Mouse (Mus musculus): ENCODE results near the gene Rfxank. TPM values are rescaled to one million over a fixed set of nuclear protein-coding genes. Genes with fewer than 3 reads are reported as not detected.

Rfxank gene
- polyA plus RNA-seq, 2 experiments from 2014 or later, result 67.2 to 81.8 TPM

DNA sequence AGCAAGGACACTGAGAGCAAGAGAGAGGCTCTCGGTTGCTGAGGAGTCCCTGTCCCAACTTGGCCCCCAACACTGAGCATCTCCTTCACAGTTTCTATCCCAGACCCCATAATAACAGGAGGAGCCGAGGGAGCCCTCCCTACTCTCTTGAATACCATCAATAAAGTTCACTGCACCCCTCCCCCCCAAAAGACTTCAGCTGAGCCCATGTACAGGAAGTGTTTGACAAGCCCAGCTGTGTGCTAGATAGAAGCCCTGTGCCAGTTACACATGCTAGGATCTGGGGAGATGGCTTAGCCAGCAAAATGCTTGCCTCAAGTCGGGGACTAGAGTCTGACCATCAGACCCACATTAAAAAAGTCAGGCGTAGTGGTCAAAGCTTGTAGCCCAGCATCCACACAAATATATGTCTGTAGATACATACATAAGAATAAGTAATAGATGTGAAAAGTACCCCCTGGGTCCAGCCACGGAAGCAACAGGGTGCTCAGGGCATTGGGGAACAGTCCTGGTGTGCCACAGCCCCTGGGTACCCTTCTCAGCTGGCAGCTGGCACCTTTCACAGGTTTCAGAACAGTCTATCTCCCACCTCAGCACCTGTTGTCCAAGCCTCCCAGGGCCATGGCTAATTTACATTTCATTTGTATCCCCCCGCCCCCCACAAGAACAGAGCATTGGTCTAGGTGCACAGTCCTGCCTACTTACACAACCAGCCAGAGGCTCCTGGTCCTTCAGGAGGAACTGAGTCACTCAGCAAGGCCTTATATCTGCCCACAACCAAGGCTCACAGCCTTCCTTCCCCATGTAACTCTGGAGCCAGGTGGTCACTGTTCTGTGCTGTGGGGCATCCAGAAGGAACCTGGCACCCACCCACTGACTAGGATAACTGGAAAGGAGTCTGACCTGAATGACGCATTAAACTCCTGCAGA, 9.0 kb upstream of the Rfxank start:
- ATAC-seq, result no peak

DNA sequence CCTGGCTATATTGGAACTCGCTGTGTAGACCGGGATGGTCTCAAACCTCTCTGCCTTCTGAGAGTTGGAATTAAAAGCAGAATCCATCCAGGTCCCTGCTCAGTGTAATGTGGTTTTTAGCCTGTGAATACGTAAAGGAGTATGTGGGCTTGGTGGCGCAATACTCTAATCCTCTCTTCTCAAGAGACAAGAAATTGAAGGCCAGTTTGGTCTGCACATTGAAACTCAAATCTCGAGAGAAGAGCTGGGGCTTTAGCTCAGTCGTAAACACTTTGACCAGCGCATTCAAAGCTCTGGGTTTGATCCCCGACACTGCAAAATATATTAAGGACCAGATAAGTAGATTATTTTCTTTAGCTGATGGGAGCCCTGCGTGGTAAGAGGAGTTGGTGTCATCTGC, 1.0 kb upstream of the Rfxank start:
- ATAC-seq, result no peak

DNA sequence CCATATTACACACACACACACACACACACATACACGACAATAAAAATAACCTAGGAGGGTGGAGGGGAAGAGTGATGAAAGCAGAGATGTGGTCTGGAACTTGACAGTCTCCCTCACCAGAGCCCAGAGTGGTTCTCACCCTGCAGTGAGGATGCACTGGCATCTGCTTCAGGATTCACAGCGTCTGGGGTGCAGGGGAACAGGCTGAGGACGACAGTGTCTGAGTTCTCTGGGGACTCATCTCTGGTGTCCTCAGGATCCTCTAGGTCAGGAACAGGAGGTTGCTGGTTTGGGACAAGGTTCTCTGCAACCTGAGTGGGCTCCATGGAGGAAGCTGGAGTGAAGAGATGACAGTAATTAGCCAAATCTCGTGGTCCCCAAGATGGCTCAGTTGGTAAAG, 1.1 kb downstream of the Rfxank start:
- no peak for ATAC-seq

DNA sequence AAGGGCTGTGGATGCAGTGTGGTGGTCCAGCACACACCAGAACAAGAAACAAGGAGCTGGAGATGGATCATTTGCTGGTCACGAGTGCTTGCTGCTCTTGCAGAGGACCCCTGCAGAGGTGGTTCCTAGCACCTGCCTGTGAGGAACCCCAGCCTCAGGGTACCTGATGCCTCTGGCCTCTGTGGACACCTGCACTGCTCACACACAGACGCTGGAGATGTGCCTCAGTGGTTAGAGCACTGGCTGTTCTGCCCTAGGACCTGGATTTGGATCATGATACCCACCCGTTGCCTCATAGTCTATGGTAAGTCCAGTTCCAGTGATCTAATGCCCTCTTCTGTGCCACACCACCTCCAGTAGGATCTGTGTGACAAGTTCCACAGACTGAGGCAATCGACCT, 2.4 kb downstream of the Rfxank start:
- ATAC-seq, result no peak

DNA sequence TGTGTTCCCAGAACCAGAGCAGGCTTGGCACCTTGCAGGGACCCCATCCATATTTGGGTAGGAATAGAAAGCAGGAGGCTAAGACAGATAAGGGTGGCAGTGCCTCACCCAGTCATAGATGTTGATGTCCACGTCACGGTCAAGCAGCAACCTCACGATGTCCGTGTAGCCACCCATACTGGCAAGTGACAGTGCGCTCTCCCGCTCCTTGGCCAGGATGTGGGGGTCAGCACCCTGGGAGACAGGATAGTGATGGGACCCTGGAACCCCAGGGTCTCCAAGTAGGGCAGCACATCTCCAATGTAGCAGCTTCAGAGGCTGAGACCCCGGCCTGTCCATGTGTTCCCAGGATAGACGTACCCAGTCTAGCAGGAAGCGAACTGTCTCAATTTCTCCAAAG, 4.0 kb downstream of the Rfxank start:
- no peak for ATAC-seq

DNA sequence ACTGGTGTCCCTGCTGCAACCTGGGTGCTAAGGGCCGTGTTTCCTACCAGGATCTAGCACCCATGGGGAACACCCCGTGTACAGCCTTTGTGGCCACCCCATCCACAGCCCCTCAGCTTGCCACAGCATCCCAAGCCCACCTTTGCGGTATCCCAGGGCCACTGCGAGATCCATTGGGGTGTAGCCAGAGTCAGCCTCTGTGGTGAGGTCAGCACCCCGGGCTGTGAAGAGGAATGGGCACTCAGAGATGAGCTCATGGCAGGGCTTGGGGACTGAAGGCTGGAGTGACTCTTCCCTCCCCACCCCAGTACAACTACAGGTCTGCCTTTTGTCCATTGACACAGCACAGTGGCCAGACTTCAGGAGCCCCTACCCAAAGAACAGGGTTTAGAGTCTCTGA, 4.9 kb downstream of the Rfxank start:
- ATAC-seq, result no peak

DNA sequence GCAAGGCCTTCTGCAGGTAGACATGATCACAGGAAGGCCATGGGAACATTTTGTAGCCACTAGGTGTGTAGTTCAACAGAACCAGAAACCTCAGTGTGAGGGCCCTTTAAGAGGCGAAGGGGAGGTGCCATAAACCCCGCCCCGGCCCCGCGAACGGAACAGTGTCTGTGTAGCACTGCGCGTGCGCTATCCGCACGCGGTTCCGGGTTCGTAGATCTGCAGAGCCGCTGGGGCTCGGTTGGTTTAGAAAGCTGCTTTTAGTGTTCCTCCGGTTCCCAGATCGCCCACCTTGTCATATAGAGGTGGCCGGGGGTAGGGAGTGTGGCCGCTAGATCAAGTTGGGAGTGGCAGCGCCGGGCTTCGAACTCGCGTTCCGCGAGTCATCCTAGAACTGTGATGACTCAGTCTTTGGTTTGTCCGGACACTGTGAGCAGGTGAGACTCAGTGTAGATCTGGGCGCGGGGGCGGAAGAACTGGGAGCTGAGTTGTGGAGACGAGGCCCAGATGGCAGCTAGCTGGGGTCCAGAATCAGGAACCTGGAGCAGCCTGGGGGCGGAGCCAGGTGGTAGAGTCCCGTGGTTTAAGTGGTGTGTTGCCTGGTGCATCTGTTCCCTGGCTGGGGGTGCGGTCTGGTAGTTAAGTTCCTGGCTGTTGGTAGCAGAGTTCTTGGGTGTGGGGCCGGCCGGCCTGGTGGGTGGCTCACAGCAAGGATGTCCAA, 7.6 kb downstream of the Rfxank start, which contains the start of gene Nr2c2ap:
Gene Nr2c2ap (plus strand): TSS at position 168 of the 718 bp plus-strand sequence.
- peak; percentile 98 for ATAC-seq

DNA sequence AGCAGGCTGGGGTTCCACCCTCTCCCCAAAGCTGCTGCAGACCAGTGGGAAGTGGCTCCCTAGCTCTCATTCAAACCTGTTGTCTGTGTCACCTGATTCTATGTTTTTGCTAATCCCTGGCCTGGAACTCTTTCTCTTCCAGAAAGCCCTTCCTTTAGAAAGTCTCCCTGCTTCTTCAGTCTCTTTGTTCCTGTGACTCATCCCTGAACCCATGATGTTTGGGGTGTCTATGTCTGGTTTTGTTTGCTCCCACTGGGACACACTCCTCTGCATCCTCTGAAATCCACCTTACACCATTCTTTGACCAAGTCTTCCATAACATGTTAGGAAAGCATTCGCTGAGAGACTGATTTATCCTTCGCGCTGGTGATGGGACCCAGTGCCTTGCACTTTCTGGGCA, 8.9 kb downstream of the Rfxank start:
- ATAC-seq, result no peak

DNA sequence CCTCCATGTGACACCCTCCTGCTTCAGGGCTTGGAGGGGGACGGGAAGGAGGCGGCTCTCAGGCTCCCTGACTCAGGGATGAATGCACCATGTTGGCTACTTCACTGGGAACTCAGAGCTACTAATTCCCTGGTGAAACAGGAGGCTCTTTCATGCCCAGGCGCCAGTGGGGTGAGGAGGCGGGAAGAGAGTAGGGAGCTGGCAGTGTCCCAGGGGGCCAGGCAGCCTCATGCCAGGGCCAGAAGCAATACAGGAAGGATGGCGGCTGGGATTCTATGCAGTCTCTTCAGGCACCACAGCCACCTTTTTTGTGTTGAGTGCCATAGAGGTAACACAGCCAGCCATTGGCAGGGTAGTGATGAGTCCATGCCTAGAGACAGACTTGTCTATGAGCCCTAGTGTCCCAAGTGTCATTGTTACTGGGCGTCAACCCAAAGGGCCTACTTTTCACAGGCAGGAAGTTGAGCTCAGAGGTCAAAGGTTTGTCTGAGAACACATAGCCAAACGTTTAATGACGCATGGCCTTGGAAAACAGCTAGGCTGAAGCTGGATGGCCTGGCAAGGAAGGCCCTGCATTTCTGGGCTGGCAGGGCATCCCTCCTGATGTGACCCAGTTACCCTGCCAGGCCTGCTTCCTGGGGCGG, 9.5 kb downstream of the Rfxank start:
- ATAC-seq, result no peak

DNA sequence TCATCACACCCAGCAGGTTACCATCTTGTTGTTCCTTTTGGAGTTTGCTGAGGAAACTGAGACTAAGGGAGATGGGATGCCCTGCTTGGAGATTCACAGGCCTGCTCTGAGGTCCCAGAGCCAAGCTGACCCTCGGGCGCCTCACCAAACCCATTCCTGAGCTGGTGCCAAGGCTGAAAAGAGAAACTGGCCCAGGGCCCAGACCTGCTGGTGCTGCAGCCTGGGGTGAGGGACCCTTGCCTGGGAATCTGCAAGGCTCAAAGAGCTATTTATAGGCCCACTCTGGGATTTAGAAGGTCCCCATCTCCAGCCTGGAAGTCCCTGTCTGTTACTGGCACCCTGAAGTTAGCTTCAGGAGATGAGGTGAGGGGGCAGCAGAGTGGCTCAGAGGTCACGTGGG, 10.5 kb downstream of the Rfxank start:
- no peak for ATAC-seq

DNA sequence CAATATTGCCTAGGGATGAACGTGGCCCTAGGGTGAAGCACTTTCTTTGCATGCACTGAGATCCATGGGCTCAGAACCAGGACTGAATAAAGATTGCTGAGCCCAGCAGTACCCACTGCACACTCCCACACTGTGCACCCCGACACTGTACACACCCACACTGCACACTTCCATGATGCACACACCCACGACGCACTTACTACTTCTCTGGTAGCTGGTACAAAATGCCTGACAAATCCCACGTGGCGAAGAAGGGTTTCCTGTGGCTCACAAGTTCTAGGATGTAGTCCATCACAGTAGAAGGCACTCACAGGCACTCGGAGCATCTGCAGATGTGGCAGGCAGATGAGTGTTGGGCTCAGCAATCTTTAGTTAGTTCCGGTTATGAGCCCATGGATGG, 14.0 kb downstream of the Rfxank start:
- no peak for ATAC-seq

DNA sequence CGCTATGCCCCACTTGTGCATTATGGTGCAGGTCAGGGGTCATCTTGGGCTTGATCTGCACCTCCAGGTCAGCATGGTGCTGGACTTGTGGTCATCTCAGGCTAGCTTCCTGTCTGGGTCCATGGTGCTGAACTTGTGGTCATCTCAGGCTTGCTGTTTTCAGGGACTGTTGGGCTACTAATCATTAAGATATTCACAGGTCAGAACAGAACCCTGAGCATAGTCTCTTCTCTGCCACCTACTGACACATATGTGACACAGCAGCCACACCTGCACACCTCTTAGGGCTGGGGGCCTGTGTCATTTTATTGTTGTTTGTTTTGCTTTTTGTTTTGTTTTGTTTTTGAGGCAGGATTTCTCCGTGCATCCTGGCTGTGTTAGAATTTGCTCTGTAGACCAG, 16.1 kb downstream of the Rfxank start:
- ATAC-seq, result peak; percentile 60

DNA sequence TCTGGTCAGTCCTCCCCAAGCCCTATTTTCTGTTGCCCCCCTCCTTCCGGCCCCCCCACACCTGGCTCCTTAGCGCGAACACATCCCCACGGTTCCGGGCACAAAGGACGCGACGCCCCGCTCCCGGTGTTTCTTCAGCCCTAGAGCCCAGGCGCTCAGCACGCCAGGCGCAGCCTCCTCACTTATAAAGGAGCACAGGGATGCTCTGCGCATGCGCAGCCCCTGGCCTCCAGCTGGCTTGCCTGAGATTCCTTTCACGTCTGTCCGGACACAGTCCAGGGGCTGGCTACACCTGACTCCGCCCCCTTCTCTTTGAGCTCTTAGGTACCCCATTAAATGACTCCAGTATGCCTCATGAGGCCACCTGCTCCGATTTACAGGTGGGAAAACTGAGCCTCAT, 18.3 kb downstream of the Rfxank start, which contains the start of gene Ncan:
Gene Ncan (minus strand): TSS at position 207 of the 400 bp plus-strand sequence.
- ATAC-seq, result no peak

DNA sequence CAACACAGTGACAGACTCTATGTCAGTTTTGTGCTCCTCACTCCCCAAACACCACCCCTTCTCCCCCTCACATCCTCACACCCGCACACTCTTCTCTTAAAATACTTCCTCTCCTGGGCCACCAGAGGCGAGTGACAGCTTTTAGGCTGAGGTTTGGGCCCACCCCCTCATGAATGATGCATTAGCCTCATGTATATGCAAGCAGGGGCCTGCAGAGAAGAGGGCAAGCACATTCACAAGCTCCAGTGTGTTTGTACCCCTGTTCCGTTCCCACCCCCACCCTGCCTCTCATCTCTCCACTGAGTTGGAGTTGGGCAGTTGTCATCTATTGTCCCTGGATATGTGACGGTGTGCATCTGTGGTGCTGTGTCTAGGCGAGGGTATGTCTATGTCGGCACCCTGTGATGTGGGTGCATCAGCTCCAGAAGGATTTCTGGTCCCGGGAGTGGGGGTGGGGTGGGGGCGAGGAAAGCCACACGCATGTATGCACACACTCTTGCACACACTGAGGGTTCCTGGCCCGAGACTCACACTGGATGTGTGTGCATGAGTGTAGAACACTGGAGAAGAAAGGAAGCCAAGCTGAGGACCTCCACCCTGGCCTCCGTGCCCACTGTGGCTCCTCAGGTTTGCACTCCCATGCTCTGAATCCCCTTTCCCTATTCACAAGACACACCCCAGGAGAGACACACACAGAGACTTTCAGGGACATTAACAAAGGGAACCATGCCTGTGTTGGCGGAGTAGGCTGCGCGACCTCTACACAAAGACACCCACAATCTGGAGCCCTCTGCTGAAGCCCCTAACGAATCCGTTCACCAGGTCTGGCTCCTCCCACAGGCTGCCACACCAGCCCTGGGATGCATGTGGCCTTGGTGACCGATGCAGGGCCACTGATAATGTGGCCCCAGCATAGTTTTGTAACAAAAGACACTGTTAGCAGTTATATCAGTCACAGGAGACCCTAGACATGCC, 19.9 kb downstream of the Rfxank start:
- ATAC-seq, result no peak

DNA sequence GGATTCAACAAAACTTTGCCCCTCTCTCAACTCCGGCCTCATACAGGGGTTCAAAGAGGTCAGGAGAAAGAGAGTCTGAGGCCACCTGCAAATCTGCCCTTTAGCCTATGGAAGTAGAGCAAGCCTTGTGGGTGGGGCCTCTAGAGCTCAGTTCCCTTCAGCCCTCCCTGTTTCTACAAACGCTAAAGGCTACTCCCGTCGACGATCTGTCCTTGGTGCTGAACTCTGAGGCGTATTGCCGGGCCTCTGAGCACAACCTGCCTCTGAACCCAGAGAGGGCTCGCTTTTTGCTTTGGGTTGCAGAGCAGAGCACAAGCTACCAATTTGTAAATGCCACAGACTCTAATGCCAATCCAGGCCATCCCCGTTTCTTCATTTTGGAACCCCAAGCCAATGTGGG, 21.3 kb downstream of the Rfxank start:
- no peak for ATAC-seq

DNA sequence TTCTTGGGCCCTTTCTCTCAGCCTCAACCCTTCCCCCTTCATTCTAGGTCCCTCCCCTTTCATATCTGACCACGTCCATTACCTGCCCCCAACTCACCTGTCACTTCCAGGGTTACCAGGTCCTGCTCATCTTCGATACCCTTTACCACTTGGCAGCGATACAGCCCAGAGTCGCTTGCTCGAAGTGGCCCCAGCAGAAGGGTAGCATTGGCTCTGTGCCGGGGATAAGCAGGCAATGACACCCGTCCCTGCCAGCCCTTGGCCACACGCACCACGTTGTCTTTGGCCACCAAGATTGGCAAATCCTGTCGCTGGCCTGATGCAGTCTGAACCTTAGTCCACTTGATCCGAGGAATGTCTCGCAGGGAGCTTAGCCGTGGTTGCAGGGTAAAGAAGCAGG, 24.1 kb downstream of the Rfxank start:
- no peak for ATAC-seq

DNA sequence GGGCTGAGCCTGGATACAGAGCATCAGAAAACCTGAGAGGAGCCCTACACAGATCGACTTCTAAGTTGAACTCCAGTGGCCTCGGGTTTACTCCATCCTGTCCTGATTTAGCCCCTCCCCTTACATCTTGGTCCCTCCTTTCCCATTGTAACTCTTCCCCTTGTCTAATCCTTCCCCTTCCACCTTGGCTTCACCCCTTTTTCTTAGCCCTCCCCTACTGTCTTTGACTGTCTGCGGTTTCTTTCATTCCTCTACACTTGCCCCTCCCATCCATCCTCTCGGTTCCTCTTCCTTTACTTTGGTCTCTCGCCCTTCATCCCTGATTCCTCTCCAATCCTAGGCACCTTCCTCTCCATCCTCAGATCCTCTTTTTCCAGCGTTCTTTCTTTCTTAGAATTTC, 24.5 kb downstream of the Rfxank start:
- no peak for ATAC-seq

DNA sequence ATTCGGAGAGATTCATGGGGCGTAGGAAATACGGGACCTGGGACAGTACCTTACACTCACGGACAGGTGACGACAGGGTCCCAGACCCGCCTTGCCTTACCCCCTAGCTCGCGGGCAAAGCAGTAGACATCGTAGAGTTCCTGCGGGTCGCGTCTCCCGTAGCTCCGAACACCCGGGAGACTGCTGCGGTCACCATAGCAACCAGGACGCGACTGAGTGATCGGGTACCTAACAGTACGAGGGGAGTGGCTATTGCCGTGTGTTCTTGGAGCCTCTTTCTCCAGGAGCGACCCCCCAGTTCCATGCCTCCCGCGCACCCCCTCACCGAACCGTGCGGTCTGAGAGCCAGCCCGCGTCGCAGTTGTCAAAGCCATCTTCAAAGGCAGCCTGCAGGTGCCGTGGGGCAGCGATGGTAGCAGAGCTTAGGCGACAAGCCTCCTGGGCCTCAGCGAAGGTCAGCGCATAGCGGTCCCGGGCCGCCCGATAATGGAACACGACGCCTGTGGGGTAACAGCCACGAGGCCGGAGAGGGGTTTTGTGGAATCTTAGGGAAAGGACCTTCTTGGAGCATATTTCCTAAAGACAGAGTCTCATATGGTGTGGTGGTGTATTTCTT, 26.4 kb downstream of the Rfxank start:
- ATAC-seq, result no peak

DNA sequence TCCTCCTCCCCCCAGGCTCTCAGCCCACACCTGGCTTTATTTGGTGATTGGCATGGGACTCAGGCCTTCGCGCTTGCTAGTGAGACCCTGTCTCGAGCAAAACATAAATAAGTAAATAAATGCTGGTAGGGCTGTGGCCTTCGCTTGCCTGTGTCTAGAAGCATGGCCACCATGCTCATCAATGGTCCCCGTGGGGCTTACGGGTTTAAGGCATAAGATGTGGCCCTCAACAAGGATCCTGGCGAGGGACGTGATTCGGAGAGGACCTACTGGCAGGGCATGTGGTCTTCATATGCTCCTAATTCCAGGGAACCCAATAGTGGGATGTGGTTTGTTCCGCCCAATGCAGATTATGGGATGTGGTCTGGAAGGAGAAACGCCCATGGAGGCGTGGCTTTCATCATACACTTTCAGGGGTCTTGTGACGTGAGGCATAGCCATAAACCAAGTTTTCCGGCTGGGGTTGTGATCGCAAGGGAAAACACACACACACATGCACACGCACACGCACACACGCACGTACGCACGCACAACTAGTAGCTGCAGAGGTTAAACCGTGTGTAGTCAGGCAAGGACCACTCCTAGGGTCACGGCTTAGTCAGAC, 27.7 kb downstream of the Rfxank start:
- ATAC-seq, result no peak

DNA sequence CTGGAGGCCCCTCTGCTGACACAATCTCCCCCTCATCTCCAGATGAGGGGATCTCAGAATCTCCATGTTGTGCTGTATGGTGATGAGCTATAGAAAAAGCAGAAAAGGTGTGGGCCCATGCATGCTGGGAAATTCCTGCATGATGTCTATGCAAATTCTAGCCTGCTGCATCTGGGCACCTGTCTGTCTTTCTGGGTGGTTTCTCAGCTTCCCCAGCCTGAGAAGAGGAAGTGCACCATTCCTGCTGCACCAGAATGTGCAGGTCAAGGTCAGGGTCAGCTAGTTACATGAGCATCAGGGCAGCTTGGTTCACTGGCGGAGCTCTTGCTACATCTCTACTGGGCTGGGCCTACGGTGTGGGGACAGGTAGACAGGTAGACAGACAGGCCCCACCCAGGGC, 28.5 kb downstream of the Rfxank start:
- ATAC-seq, result no peak

DNA sequence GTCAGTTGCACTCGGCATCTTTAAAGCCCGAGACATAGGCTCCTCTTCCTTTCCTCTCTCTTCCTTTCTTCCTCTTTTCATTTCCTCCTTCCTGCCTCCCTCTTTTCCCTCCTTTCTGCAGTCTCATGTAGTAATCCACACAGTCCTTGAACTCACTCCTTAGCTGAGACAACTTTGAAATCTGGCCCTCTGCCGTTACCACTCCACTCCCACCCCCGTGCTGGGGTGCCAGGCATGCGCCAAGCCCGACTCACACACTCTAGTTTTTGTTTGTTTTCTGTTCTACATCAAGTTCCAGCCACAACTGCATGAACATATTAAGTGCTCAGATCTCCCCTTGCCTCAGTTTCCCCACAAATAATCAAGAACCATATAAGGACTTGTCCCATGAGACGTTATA, 34.0 kb downstream of the Rfxank start:
- ATAC-seq, result no peak

All from CD4-positive, CD25-positive, alpha-beta regulatory T cell, adult 4 months (primary cell).